Mouse (Mus musculus) thymus, adult 2 months (tissue): ENCODE data around the gene Zzef1.

ENCODE experiments used
- CTCF ChIP-seq: fragments of 200-500 bp; IDR thresholded peaks from 2 replicates; pipeline ENCODE4 v1.5.1; 2012; ENCODE audit warnings: mild to moderate bottlenecking, control low read depth, low read length, moderate library complexity, borderline replicate concordance; ENCODE audit not compliant: control insufficient read depth, poor library complexity, insufficient read depth; ENCODE audit errors: extremely low read depth
- POLR2A ChIP-seq: fragments of 200-500 bp; IDR thresholded peaks from 2 replicates; pipeline ENCODE4 v1.6.1; 2012; ENCODE audit warnings: mild to moderate bottlenecking, low read length, control low read depth, moderate library complexity; ENCODE audit not compliant: control insufficient read depth, poor library complexity, insufficient read depth; ENCODE audit errors: extremely low read depth

DNA sequence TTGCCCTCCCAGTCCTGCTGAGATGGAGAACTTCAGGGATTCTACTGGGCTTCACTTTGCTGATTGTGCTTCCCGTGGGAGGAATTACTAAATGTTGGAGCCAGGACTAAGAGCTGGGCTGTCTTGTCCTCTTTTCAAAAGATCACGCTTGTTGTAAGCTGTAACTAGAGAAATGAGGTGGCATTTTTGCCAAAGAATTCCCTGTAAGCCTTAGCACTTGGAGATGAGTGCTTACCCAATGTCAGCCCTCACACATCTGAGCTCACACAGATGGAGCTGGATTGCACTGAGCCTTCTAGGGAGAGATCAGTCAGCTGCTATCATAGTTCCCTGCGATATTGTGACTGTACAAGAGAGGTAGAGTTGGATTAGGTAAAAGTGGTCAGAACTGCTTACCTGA lies 65.2 kb downstream of the Zzef1 start:
- TF ChIP-seq CTCF (no peak), POLR2A (no peak)
